Mouse (Mus musculus) liver, embryonic 11.5 days (tissue): ENCODE results near the gene 1700034I23Rik. TPM values are rescaled to one million over a fixed set of nuclear protein-coding genes. Genes with fewer than 3 reads are reported as not detected.
"Not testable (repeated sequence)": the region's sequence is repeated elsewhere in the genome, so short reads cannot be mapped to it uniquely, and the experiment has no call there.

Source experiments
- ATAC-seq: fragments of 200-750 bp; cut with Nextera tagmentation; replicated peaks from 2 replicates; pipeline ENCODE4 v1.8.0; 2017; ENCODE audit warnings: moderate number of reproducible peaks, mild to moderate bottlenecking, moderate TSS enrichment, moderate library complexity; ENCODE audit not compliant: low FRiP score
- DNase-seq: peaks from one replicate; pipeline ENCODE4 v3.0.0-alpha.2; 2017; ENCODE audit warnings: low spot score
- H3K27ac ChIP-seq: fragments of 300-500 bp; sonication (generic); 2 replicates; pipeline ENCODE4 v1.5.1; 2014; ENCODE audit warnings: mild to moderate bottlenecking, low read depth, low read length, control low read depth
- H3K27me3 ChIP-seq: fragments of 300-500 bp; sonication (generic); replicated peaks from 2 replicates; pipeline ENCODE4 v1.6.1; 2014; ENCODE audit warnings: low read length, mixed read lengths; ENCODE audit not compliant: control insufficient read depth, insufficient read depth
- H3K36me3 ChIP-seq: fragments of 300-500 bp; sonication (generic); 2 replicates; pipeline ENCODE4 v1.6.1; 2014; ENCODE audit warnings: mild to moderate bottlenecking, low read length, moderate library complexity, mixed read lengths; ENCODE audit not compliant: control insufficient read depth, insufficient read depth
- H3K4me1 ChIP-seq: fragments of 300-500 bp; sonication (generic); replicated peaks from 2 replicates; pipeline ENCODE4 v1.6.1; 2014; ENCODE audit warnings: low read length, mixed read lengths; ENCODE audit not compliant: control insufficient read depth, insufficient read depth
- H3K4me2 ChIP-seq: fragments of 300-500 bp; sonication (generic); 2 replicates; pipeline ENCODE4 v1.6.1; 2014; ENCODE audit warnings: mild to moderate bottlenecking, control low read depth, moderate library complexity
- H3K4me3 ChIP-seq: fragments of 300-500 bp; sonication (generic); 2 replicates; pipeline ENCODE4 v1.5.1; 2014; ENCODE audit warnings: low read depth, low read length, control low read depth
- H3K9ac ChIP-seq: fragments of 300-500 bp; sonication (generic); 2 replicates; pipeline ENCODE4 v1.6.1; 2014; ENCODE audit warnings: low read depth, low read length, control low read depth
- H3K9me3 ChIP-seq: fragments of 300-500 bp; sonication (generic); 2 replicates; pipeline ENCODE4 v1.6.1; 2016; ENCODE audit warnings: low read length, inconsistent platforms, mixed read lengths; ENCODE audit not compliant: control insufficient read depth
- WGBS: fragments of 180-500 bp; shearing (Covaris S2); extraction: QIAGEN DNeasy Blood & Tissue Kit; methylation state at CpG from one replicate; pipeline ENCODE4 v1.1.7; 2014; 5-methylcytosine and 5-hydroxymethylcytosine counted together
- polyA plus RNA-seq: library from polyadenylated mRNA; unstranded; fragments of >200 nt; fragmentation: Nextera tagmentation; extraction: Ambion mirVana; gene quantifications from 2 replicates; pipeline ENCODE4 v1.2.1, GENCODE M21; 2014

The 1700034I23Rik gene
- polyA plus RNA-seq, 1 experiment from 2014 or later, result 0.16 TPM

DNA sequence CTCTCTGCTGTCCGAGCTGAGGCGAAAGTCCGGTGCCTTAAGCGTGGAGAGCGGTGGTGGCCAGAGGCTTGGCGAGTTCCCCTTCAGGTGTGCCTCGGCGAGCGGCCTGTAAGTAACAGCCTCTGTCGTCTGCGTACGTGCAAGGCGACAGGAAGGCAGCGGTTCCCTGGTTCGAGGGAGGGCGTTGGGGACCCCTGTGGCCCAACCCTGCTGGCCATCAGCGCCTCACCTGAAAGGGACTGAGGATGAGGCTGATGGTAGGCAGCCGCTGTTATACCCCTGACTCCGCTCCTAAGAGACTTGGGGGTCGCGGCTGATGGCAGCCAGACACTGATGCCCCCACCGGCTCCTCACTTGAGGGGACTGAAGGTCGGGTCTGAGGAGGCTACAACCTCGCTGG, 8.0 kb downstream of the 1700034I23Rik start:
- not testable (repeated sequence) for ATAC-seq, H3K9me3 ChIP-seq, H3K27ac ChIP-seq, H3K4me1 ChIP-seq, H3K36me3 ChIP-seq, H3K27me3 ChIP-seq
- Histone ChIP-seq H3K9ac (peak overlapping the region; percentile 75), H3K4me2 (peak overlapping the region; percentile 76), H3K4me3 (peak overlapping the region; percentile 68)
- 2% methylated on average over 20 of the region's 24 CpGs for WGBS
- peak; percentile 46 for DNase-seq

DNA sequence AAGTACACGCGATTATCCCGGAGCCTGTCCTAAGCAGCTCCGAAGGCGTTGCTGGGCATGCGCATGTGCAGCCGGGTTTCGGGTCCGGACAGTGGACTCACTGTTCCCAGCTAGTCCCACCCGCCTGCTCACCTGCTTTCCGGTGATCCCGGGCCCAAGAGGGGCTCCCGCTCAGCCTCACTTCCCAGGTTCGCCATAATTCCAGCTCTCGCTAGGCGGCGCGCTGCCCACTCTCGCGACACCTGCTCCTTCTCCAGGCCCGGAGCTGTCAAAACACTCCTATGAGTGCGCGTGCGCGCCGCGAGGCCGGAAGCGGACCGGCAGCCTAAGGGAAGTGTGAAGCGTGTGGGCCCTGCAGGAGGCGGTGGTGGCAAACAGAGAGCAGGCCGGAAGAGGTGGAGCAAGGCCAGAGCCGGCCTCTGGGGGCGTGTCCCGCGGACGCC, 8.5 kb downstream of the 1700034I23Rik start:
- peak overlapping the region; percentile 68 for H3K4me3 ChIP-seq
- H3K9ac ChIP-seq, result peak overlapping the region; percentile 72
- ATAC-seq, result peak; percentile 99
- not testable (repeated sequence) for H3K27ac ChIP-seq, H3K36me3 ChIP-seq, H3K27me3 ChIP-seq, H3K4me1 ChIP-seq, H3K9me3 ChIP-seq
- WGBS, result under 1% methylated on average over 34 of the region's 38 CpGs
- DNase-seq, result peak; percentile 97
- peak overlapping the region; percentile 65 for H3K4me2 ChIP-seq

DNA sequence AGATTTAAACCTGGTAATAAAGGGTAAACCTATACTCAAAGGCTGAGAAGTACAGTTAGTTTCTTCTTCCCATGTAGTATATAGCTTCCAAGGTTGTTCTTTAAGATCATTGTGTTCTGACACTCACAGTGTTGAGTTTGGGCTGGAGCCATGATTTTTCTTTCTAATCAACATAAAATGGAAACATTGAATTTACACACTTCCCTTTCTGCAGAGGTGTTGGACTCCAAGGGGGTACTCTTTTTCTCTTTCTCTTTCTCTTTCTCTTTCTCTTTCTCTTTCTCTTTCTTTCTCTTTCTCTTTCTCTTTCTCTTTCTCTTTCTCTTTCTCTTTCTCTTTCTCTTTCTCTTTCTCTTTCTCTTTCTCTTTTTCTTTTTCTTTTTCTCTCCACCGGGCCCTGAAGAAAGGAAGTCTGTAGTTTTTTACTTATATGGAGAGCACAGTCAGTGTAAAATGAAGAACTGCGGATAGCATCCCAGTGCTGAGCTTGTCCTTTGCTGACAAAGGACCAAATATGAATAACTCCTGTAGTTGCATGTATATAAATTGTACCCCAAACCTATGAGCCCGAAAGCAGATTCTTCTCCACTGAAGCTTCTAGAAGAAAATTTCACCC, 49.1 kb downstream of the 1700034I23Rik start:
- H3K4me1 ChIP-seq, H3K27me3 ChIP-seq, H3K36me3 ChIP-seq, ATAC-seq, H3K4me3 ChIP-seq, DNase-seq, H3K9me3 ChIP-seq, H3K27ac ChIP-seq, H3K9ac ChIP-seq, H3K4me2 ChIP-seq: not testable (repeated sequence)
- 86% methylated on average over 3 of the region's 3 CpGs for WGBS

Other genes with a start within 250 kb of the 1700034I23Rik start
- gene Slc25a31, start 193.7 kb downstream of the 1700034I23Rik start, polyA plus RNA-seq, result 0.12 and 0.38 TPM in 2 replicates
- gene Hspa4l, start 158.0 kb downstream of the 1700034I23Rik start, polyA plus RNA-seq, result 22.4 and 25.9 TPM in 2 replicates
- gene Plk4, start 102.5 kb downstream of the 1700034I23Rik start, polyA plus RNA-seq, result 72.8 and 77.1 TPM in 2 replicates
- gene Mfsd8, start 55.7 kb downstream of the 1700034I23Rik start, polyA plus RNA-seq, result 6.1 and 8.3 TPM in 2 replicates
- gene Abhd18, start 55.6 kb downstream of the 1700034I23Rik start, polyA plus RNA-seq, result 7.7 and 8.1 TPM in 2 replicates
- gene Larp1b, start 47.3 kb upstream of the 1700034I23Rik start, polyA plus RNA-seq, result 9.9 and 10.2 TPM in 2 replicates
- gene Pgrmc2, start 180.5 kb upstream of the 1700034I23Rik start, polyA plus RNA-seq, result 28.3 and 29.4 TPM in 2 replicates